Mouse (Mus musculus) thymus, adult 2 months (tissue): ENCODE measurements around the gene Fam133b. TPM values are rescaled to one million over a fixed set of nuclear protein-coding genes. Genes with fewer than 3 reads are reported as not detected.
"Not testable (repeated sequence)": the region's sequence is repeated elsewhere in the genome, so short reads cannot be mapped to it uniquely, and the experiment has no call there.

Experiments used
- DNase-seq: peaks from one replicate; pipeline ENCODE4 v3.0.0; 2021
- H3K27ac ChIP-seq: fragments of 200-500 bp; 2 replicates; pipeline ENCODE4 v1.5.1; 2012; ENCODE audit warnings: low read length, control low read depth; ENCODE audit not compliant: control insufficient read depth, insufficient read depth
- H3K27me3 ChIP-seq: fragments of 200-500 bp; 2 replicates; pipeline ENCODE4 v1.6.1; 2012; ENCODE audit warnings: mild to moderate bottlenecking, low read length, moderate library complexity, mixed read lengths; ENCODE audit not compliant: control insufficient read depth, insufficient read depth
- H3K36me3 ChIP-seq: fragments of 200-500 bp; 2 replicates; pipeline ENCODE4 v1.6.1; 2012; ENCODE audit warnings: mild to moderate bottlenecking, low read length, moderate library complexity; ENCODE audit not compliant: control insufficient read depth, insufficient read depth
- H3K4me1 ChIP-seq: fragments of 200-500 bp; replicated peaks from 2 replicates; pipeline ENCODE4 v1.6.1; 2012; ENCODE audit warnings: low read length; ENCODE audit not compliant: control insufficient read depth, insufficient read depth
- H3K4me3 ChIP-seq: fragments of 200-500 bp; 2 replicates; pipeline ENCODE4 v1.5.1; 2012; ENCODE audit warnings: mild to moderate bottlenecking, low read length, control low read depth, moderate library complexity; ENCODE audit not compliant: control insufficient read depth, insufficient read depth
- CTCF ChIP-seq: fragments of 200-500 bp; IDR thresholded peaks from 2 replicates; pipeline ENCODE4 v1.5.1; 2012; ENCODE audit warnings: mild to moderate bottlenecking, control low read depth, low read length, moderate library complexity, borderline replicate concordance; ENCODE audit not compliant: control insufficient read depth, poor library complexity, insufficient read depth; ENCODE audit errors: extremely low read depth
- POLR2A ChIP-seq: fragments of 200-500 bp; IDR thresholded peaks from 2 replicates; pipeline ENCODE4 v1.6.1; 2012; ENCODE audit warnings: mild to moderate bottlenecking, low read length, control low read depth, moderate library complexity; ENCODE audit not compliant: control insufficient read depth, poor library complexity, insufficient read depth; ENCODE audit errors: extremely low read depth
- WGBS: fragments of 180-500 bp; shearing (Covaris S2); methylation state at CpG from one replicate; pipeline ENCODE4 v1.1.7; 2018; 5-methylcytosine and 5-hydroxymethylcytosine counted together
- polyA plus RNA-seq: library from polyadenylated mRNA; depleted of rRNA; stranded (reverse); fragments of >200 nt; gene quantifications from 2 replicates; pipeline ENCODE4 v1.2.3, GENCODE M21; 2012

Fam133b gene
- polyA plus RNA-seq, 1 experiment: 13.7 TPM

DNA sequence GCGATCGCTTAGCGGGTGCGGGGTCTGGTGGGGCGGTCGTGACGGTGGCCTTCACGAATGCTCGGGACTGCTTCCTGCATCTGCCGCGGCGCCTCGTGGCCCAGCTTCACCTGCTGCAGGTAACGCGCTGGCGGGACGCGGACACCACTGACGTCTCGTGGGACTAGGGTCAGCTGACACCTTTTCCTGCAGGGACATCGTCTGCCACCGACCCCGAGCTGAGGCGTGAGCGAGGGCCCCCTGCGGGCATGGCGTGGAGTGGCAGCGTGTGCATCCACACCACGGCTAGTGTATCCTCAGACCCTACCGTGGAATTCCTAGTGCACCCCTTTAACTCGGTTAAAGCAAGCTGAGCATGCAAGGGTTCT is 52.8 kb downstream of the Fam133b start, which contains the start of gene Rbm48:
Gene Rbm48 (minus strand): TSS at position 187 of the 368 bp plus-strand sequence.
- peaks cover under 1% of the 10 kb centered on the region; the same call in 1 of the 2 replicates for H3K36me3 ChIP-seq
- peaks cover 4% of the 10 kb centered on the region for H3K4me1 ChIP-seq
- peak within 1 kb of the TSS; percentile 19; the same call in 1 of the 2 replicates for H3K27ac ChIP-seq
- under 1% methylated on average over 31 of the region's 31 CpGs for WGBS
- TF ChIP-seq POLR2A (no peak), CTCF (peak; percentile 33; the same call in 1 of the 2 replicates)
- peak within 1 kb of the TSS; percentile 80 for H3K4me3 ChIP-seq
- peak; percentile 83 for DNase-seq
- H3K27me3 ChIP-seq: no peaks in the 10 kb centered on the region

DNA sequence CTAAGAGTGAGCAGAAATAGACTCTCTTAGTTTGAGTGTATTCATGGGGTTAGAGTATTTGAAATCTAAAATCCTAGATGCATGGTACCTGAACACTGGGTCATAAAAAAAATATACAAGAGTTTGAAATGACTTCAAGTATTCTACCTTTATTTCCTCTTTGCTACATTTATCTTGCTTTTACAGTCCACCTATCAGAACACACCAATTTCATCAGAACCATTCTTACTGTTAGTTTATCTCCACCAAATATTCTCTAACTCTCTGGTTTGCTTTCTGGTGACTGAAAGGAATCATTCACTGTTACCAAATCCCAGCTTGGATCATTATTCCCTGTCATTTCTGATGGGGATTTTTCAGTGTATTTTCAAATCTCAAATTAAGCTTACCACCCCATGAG is 53.5 kb downstream of the Fam133b start:
- no peaks in the 10 kb centered on the region for H3K27me3 ChIP-seq
- H3K36me3 ChIP-seq: no peaks in the 10 kb centered on the region
- no peak overlapping the region for H3K4me3 ChIP-seq
- peaks cover 4% of the 10 kb centered on the region for H3K4me1 ChIP-seq
- DNase-seq: no peak
- no peak overlapping the region for H3K27ac ChIP-seq
- TF ChIP-seq POLR2A (no peak), CTCF (no peak)

- WGBS: 94% methylated on average over 5 of the region's 5 CpGs
- Histone ChIP-seq H3K4me3 (no peak overlapping the region), H3K36me3 (no peaks in the 10 kb centered on the region), H3K4me1 (peaks cover 4% of the 10 kb centered on the region), H3K27ac (no peak overlapping the region), H3K27me3 (no peaks in the 10 kb centered on the region)
- no peak for TF ChIP-seq POLR2A
- TF ChIP-seq CTCF: no peak
- no peak for DNase-seq
Measured at GRCm38 (mm10) chr5:3598766-3599165, 55.1 kb downstream of the Fam133b start.

- Histone ChIP-seq H3K27ac (no peak overlapping the region), H3K4me3 (no peak overlapping the region), H3K4me1 (peaks cover 4% of the 10 kb centered on the region), H3K36me3 (peaks cover 5% of the 10 kb centered on the region; the same call in 1 of the 2 replicates), H3K27me3 (no peaks in the 10 kb centered on the region)
- 86% methylated on average over 1 of the region's 1 CpGs for WGBS
- TF ChIP-seq POLR2A (no peak), CTCF (no peak)
- DNase-seq: no peak
Measured at GRCm38 (mm10) chr5:3600298-3600697, 56.7 kb downstream of the Fam133b start.

DNA sequence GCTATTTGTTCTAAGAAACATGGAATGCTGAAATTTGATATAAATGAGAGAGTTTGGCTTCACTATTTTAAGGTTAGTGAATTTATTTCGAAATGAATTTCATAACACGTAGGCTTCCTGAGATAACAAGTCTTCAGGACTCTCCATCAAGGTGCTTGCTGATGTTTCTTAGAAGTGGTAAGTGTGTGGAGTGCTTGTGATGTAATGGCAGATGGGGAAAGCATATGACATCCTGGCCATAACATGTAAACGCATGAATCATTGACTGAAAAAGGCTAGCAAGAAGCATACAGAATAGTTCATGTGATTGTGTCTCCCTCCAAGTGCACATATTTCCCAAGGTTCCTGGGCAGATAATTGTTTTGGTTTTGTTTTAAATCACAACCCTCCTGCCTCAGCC is 57.2 kb downstream of the Fam133b start:
- Histone ChIP-seq H3K36me3 (peaks cover 9% of the 10 kb centered on the region; the same call in 1 of the 2 replicates), H3K27ac (no peak overlapping the region), H3K27me3 (no peaks in the 10 kb centered on the region), H3K4me1 (peaks cover 4% of the 10 kb centered on the region), H3K4me3 (no peak overlapping the region)
- TF ChIP-seq POLR2A (no peak), CTCF (no peak)
- 91% methylated on average over 3 of the region's 3 CpGs for WGBS
- DNase-seq: no peak

GRCm38 (mm10) chr5:3607114-3607513 is 63.5 kb downstream of the Fam133b start:
- Histone ChIP-seq H3K27me3 (no peaks in the 10 kb centered on the region), H3K36me3 (peaks cover 12% of the 10 kb centered on the region; the same call in 1 of the 2 replicates), H3K4me1 (no peaks in the 10 kb centered on the region), H3K4me3 (no peak overlapping the region), H3K27ac (no peak overlapping the region)
- no peak for DNase-seq
- TF ChIP-seq CTCF: no peak
- TF ChIP-seq POLR2A: no peak
- 96% methylated on average over 9 of the region's 9 CpGs for WGBS

DNA sequence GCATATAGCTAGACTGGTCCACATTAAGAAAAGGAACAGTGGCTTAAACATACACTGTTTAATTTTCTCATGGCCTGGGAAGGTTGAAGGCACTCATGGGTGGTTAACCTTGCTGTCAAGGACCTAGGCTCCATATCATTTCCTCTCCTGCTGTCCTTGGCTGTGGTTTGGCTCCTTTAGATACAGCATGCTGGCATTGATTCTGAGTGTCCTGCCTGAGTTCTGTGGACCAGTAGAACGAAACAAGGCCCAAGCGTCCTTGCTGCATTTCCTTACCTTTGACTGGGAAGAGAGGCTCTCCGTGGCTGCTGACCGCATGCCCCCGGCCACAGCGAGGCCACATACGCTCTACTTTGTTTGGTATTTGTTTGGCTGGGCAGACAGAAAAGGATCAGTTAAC is 65.6 kb downstream of the Fam133b start:
- 95% methylated on average over 7 of the region's 7 CpGs for WGBS
- H3K27me3 ChIP-seq: no peaks in the 10 kb centered on the region
- DNase-seq: no peak
- peaks cover 12% of the 10 kb centered on the region; the same call in 1 of the 2 replicates for H3K36me3 ChIP-seq
- no peaks in the 10 kb centered on the region for H3K4me1 ChIP-seq
- no peak overlapping the region for H3K27ac ChIP-seq
- no peak overlapping the region for H3K4me3 ChIP-seq
- TF ChIP-seq POLR2A: no peak
- TF ChIP-seq CTCF: no peak

DNA sequence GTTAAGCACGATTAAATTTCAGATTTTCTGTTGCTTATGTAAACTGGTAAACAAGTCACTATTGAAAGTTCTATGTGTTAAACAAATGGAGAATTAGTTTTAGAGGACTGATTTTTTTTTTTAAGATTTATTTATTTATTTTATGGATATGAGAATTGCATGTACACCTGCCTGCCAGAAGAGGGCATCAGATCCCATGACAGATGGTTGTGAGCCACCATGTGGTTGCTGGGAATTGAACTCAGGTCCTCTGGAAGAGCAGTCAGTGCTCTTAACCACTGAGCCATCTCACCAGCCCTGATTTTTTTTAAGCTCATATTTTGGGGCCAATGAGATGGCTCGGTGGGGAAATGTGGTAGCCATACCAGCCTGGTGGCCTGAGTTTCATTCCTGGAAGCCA is 68.2 kb downstream of the Fam133b start:
- H3K4me1 ChIP-seq, DNase-seq, H3K27ac ChIP-seq, H3K4me3 ChIP-seq, H3K27me3 ChIP-seq, H3K36me3 ChIP-seq: not testable (repeated sequence)
- 98% methylated on average over 2 of the region's 2 CpGs for WGBS
